Mouse (Mus musculus) hindbrain, embryonic 10.5 days (tissue): ENCODE data around the gene Rfc4. TPM values are rescaled to one million over a fixed set of nuclear protein-coding genes. Genes with fewer than 3 reads are reported as not detected.
A peak's percentile ranks its signal among the peaks of the same experiment; 100 is the strongest.

ENCODE experiments used
- DNase-seq: peaks from one replicate; pipeline ENCODE4 v3.0.0-alpha.2; 2017; ENCODE audit warnings: low spot score
- H3K27ac ChIP-seq: fragments of 300-500 bp; sonication (generic); 2 replicates; pipeline ENCODE4 v1.5.1; 2016; ENCODE audit warnings: mild to moderate bottlenecking, moderate library complexity
- H3K27me3 ChIP-seq: fragments of 300-500 bp; sonication (generic); 2 replicates; pipeline ENCODE4 v1.6.1; 2016; ENCODE audit warnings: mild to moderate bottlenecking; ENCODE audit not compliant: poor library complexity, insufficient read depth, severe bottlenecking
- H3K36me3 ChIP-seq: fragments of 300-500 bp; sonication (generic); 2 replicates; pipeline ENCODE4 v1.6.1; 2016; ENCODE audit warnings: mild to moderate bottlenecking, moderate library complexity
- H3K4me1 ChIP-seq: fragments of 300-500 bp; sonication (generic); replicated peaks from 2 replicates; pipeline ENCODE4 v1.6.1; 2016; ENCODE audit warnings: mild to moderate bottlenecking
- H3K4me3 ChIP-seq: fragments of 300-500 bp; sonication (generic); 2 replicates; pipeline ENCODE4 v1.5.1; 2016; ENCODE audit warnings: mild to moderate bottlenecking, moderate library complexity
- H3K9me3 ChIP-seq: fragments of 300-500 bp; sonication (generic); 2 replicates; pipeline ENCODE4 v1.6.1; 2016; ENCODE audit warnings: mild to moderate bottlenecking, moderate library complexity
- WGBS: fragments of 180-500 bp; shearing (Covaris S2); methylation state at CpG from one replicate; pipeline ENCODE4 v1.1.7; 2016; 5-methylcytosine and 5-hydroxymethylcytosine counted together
- polyA plus RNA-seq: library from polyadenylated mRNA; unstranded; fragments of >200 nt; fragmentation: Nextera tagmentation; extraction: Ambion mirVana; gene quantifications from 2 replicates; pipeline ENCODE4 v1.2.1, GENCODE M21; 2016

Gene Rfc4
- polyA plus RNA-seq, 1 experiment from 2014 or later: 190 TPM

GRCm38 (mm10) chr16:23127311-23127672, 245 bp downstream of the Rfc4 start:
- no peaks in the 10 kb centered on the region for H3K27me3 ChIP-seq
- peak overlapping the region; percentile 83 for H3K4me3 ChIP-seq
- H3K4me1 ChIP-seq: peaks cover 19% of the 10 kb centered on the region
- under 1% methylated on average over 4 of the region's 4 CpGs for WGBS
- no peaks in the 10 kb centered on the region for H3K9me3 ChIP-seq
- peak overlapping the region; percentile 99 for H3K27ac ChIP-seq
- DNase-seq: no peak
- H3K36me3 ChIP-seq: peaks cover 28% of the 10 kb centered on the region

GRCm38 (mm10) chr16:23124398-23124797, 3.1 kb downstream of the Rfc4 start:
- Histone ChIP-seq H3K27ac (no peak overlapping the region), H3K4me3 (no peak overlapping the region), H3K27me3 (no peaks in the 10 kb centered on the region), H3K9me3 (no peaks in the 10 kb centered on the region), H3K4me1 (peaks cover 19% of the 10 kb centered on the region), H3K36me3 (peaks cover 56% of the 10 kb centered on the region)
- 95% methylated on average over 4 of the region's 4 CpGs for WGBS
- DNase-seq: no peak

- no peaks in the 10 kb centered on the region for H3K27me3 ChIP-seq
- peaks cover 68% of the 10 kb centered on the region for H3K36me3 ChIP-seq
- no peak for DNase-seq
- H3K9me3 ChIP-seq: no peaks in the 10 kb centered on the region
- peaks cover 8% of the 10 kb centered on the region for H3K4me1 ChIP-seq
- 95% methylated on average over 4 of the region's 4 CpGs for WGBS
- H3K4me3 ChIP-seq: no peak overlapping the region
- H3K27ac ChIP-seq: no peak overlapping the region
These were observed 4.4 kb downstream of the Rfc4 start for GRCm38 (mm10) chr16:23123104-23123503.

DNA sequence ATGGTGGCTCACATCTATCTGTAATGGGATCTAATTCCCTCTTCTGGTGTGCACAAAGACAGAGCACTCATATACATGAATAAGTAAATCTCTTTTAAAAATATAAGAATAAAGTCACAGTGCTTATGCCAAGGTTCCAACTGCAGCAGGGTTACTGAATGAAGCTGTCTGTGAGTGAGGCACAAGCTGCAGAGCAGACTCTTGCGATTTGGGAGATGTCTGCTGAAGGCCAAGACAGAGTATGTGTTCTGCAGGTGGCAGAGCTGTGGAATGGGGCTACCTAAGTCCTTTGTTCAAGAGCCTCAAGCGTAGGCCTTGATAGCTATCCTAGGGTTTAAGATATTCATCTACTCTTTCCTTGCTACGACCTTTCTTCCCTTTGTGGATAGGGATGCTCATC, 5.1 kb downstream of the Rfc4 start:
- Histone ChIP-seq H3K4me1 (peaks cover 8% of the 10 kb centered on the region), H3K27ac (no peak overlapping the region), H3K36me3 (peaks cover 74% of the 10 kb centered on the region), H3K4me3 (no peak overlapping the region), H3K27me3 (no peaks in the 10 kb centered on the region), H3K9me3 (no peaks in the 10 kb centered on the region)
- DNase-seq: no peak
- WGBS: 94% methylated on average over 3 of the region's 3 CpGs

GRCm38 (mm10) chr16:23117173-23117572, 10.4 kb downstream of the Rfc4 start:
- no peak overlapping the region for H3K4me3 ChIP-seq
- H3K36me3 ChIP-seq: peaks cover 95% of the 10 kb centered on the region
- no peaks in the 10 kb centered on the region for H3K4me1 ChIP-seq
- H3K27ac ChIP-seq: no peak overlapping the region
- DNase-seq: no peak
- WGBS: 71% methylated on average over 4 of the region's 4 CpGs
- no peaks in the 10 kb centered on the region for H3K9me3 ChIP-seq
- H3K27me3 ChIP-seq: no peaks in the 10 kb centered on the region

DNA sequence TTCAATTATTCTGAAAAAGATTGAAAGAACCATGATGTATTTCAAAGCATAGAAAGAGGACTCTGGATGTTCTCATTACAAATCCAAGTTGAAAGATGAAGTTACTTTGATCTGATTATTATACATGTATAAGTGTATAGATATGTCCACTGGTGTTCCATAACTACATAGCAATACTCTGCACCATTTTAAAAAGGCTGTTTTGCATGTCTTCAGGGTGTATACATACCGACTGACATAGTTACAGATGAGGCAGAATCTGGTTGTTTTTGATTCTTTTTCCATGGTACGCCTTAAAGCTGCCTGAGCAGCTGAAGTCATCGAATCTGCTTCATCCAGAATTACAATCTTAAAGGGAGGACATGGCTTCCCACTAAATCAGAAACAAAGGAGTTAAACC, 12.1 kb downstream of the Rfc4 start:
- H3K27ac ChIP-seq: no peak overlapping the region
- H3K36me3 ChIP-seq: peaks cover 95% of the 10 kb centered on the region
- no peak for DNase-seq
- H3K27me3 ChIP-seq: no peaks in the 10 kb centered on the region
- no peaks in the 10 kb centered on the region for H3K9me3 ChIP-seq
- H3K4me1 ChIP-seq: no peaks in the 10 kb centered on the region; the same call in 1 of the 2 replicates
- WGBS: 87% methylated on average over 3 of the region's 3 CpGs
- H3K4me3 ChIP-seq: no peak overlapping the region

- 78% methylated on average over 5 of the region's 5 CpGs for WGBS
- peaks cover 9% of the 10 kb centered on the region for H3K4me1 ChIP-seq
- no peak overlapping the region for H3K27ac ChIP-seq
- H3K27me3 ChIP-seq: no peaks in the 10 kb centered on the region
- H3K9me3 ChIP-seq: no peaks in the 10 kb centered on the region
- DNase-seq: no peak
- H3K4me3 ChIP-seq: no peak overlapping the region
- peaks cover 95% of the 10 kb centered on the region for H3K36me3 ChIP-seq
These were observed 13.0 kb downstream of the Rfc4 start for GRCm38 (mm10) chr16:23114339-23115171.

- no peak for DNase-seq
- H3K36me3 ChIP-seq: peaks cover 95% of the 10 kb centered on the region
- no peak overlapping the region for H3K4me3 ChIP-seq
- no peaks in the 10 kb centered on the region for H3K27me3 ChIP-seq
- no peak overlapping the region for H3K27ac ChIP-seq
- no peaks in the 10 kb centered on the region for H3K9me3 ChIP-seq
- peaks cover 16% of the 10 kb centered on the region for H3K4me1 ChIP-seq
These were observed 13.6 kb downstream of the Rfc4 start for GRCm38 (mm10) chr16:23113903-23114302.

DNA sequence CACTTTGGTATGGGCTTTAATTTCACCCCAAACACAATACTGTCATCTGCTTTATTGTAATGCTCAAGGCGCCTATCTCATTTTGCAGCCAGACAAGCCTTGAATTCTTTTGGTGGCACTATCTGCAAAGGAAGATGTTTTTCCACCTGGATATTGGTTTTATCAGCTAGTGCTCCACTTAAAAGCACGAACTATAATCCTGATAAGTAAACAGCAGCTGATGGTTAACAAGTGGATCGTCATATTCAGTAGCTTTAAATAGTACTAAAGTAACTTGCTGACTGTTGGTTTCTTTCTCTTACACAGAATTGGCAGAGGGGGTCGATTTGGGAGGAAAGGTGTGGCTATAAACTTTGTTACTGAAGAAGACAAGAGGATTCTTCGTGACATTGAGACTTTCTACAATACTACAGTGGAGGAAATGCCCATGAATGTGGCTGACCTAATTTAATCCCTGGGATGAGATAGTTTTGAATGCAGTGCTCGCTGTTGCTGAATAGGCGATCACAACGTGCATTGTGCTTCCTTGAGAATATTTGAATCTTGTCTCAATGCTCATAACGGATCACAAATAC, 14.6 kb downstream of the Rfc4 start:
- H3K27me3 ChIP-seq: no peaks in the 10 kb centered on the region
- DNase-seq: no peak
- no peak overlapping the region for H3K4me3 ChIP-seq
- H3K27ac ChIP-seq: no peak overlapping the region
- peaks cover 96% of the 10 kb centered on the region for H3K36me3 ChIP-seq
- no peaks in the 10 kb centered on the region for H3K9me3 ChIP-seq
- 64% methylated on average over 9 of the region's 9 CpGs for WGBS
- peaks cover 17% of the 10 kb centered on the region for H3K4me1 ChIP-seq

DNA sequence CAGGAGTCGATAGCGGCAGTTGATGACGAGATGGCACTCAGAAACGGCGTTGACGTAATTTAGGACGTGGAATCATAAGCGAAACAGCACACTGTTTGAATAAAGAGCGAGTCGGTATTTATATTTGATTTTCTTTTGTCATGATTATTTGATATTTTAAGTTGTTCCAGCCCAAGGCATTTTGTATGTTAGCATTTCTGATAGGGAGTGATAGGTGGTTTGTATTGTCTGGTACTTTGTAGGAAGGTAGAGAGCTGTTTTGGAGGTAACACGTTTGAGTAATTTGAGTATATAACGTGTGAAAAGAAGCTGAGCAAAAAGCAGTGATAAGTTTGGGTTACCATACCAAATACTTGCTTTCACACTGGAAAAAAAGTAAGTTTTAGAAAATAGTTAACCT, 15.2 kb downstream of the Rfc4 start:
- 87% methylated on average over 12 of the region's 12 CpGs for WGBS
- Histone ChIP-seq H3K4me3 (no peak overlapping the region), H3K9me3 (no peaks in the 10 kb centered on the region), H3K27ac (no peak overlapping the region), H3K27me3 (no peaks in the 10 kb centered on the region), H3K36me3 (peaks cover 90% of the 10 kb centered on the region), H3K4me1 (peaks cover 17% of the 10 kb centered on the region)
- no peak for DNase-seq

DNA sequence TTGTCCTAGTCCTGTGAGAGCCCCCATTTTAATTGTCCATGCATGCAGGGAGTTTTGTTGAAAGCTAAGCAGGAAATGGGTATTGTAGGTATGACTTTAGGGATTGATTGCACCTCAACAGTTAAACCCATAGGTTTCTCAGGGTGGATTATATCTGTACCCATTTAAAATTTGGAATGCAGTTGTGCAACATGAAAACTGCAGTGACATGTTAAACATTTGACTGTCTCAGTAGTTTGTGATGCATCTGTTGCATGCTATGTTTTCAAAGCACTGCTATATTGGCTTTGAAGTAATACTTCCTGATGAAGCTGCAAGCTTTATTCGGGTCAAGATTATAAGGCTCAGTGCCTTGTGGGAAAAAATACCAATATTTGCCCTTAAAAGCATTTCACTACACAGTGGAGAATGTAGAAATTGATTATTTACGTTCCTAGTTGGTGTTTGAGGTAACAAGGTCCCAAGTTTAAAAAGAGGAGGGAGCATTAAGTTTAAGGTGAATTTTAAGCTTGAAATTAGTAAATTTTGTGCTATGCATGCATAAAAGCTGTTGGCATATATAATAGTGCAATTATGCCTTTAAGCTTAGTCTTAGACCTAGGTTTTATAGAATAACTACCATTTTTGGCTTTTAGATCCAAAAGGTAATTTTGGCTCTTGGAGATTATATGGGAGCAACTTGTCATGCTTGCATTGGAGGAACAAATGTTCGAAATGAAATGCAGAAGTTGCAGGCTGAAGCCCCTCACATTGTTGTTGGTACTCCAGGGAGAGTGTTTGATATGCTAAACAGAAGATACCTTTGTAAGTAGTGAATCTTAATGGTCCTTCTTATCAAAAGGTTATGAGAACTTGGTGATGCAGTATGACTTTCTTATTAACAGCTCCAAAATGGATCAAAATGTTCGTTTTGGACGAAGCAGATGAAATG, 17.9 kb downstream of the Rfc4 start:
- H3K36me3 ChIP-seq: peaks cover 62% of the 10 kb centered on the region
- peak overlapping the region; percentile 98 for H3K4me3 ChIP-seq
- H3K27me3 ChIP-seq: no peaks in the 10 kb centered on the region
- DNase-seq: no peak
- peak overlapping the region; percentile 99 for H3K27ac ChIP-seq
- no peaks in the 10 kb centered on the region for H3K9me3 ChIP-seq
- 67% methylated on average over 5 of the region's 5 CpGs for WGBS
- H3K4me1 ChIP-seq: peaks cover 21% of the 10 kb centered on the region

GRCm38 (mm10) chr16:23108943-23109342, 18.6 kb downstream of the Rfc4 start:
- Histone ChIP-seq H3K4me3 (peak overlapping the region; percentile 98), H3K27me3 (no peaks in the 10 kb centered on the region), H3K36me3 (peaks cover 56% of the 10 kb centered on the region), H3K27ac (peak overlapping the region; percentile 99), H3K4me1 (peaks cover 21% of the 10 kb centered on the region), H3K9me3 (no peaks in the 10 kb centered on the region)
- no peak for DNase-seq
- WGBS: 9% methylated on average over 5 of the region's 5 CpGs
